Mouse (Mus musculus) cerebellum, adult 2 months (tissue): Measurements from ENCODE around the gene Sigmar1. TPM values are rescaled to one million over a fixed set of nuclear protein-coding genes. Genes with fewer than 3 reads are reported as not detected.
A peak's percentile ranks its signal among the peaks of the same experiment; 100 is the strongest.

ENCODE experiments used
- DNase-seq, 2 experiments: peaks; one replicate each; pipeline ENCODE4 v3.0.0; 2021
- H3K27ac ChIP-seq: fragments of 200-500 bp; 2 replicates; pipeline ENCODE4 v1.5.1; 2012; ENCODE audit warnings: low read length, control low read depth, inconsistent platforms; ENCODE audit not compliant: insufficient read depth
- H3K27me3 ChIP-seq: fragments of 200-500 bp; 2 replicates; pipeline ENCODE4 v1.6.1; 2012; ENCODE audit warnings: inconsistent platforms, mild to moderate bottlenecking, low read length, moderate library complexity; ENCODE audit not compliant: control insufficient read depth, insufficient read depth
- H3K4me1 ChIP-seq: fragments of 200-500 bp; 2 replicates; pipeline ENCODE4 v1.6.1; 2011; ENCODE audit warnings: low read length; ENCODE audit not compliant: control insufficient read depth, insufficient read depth
- H3K4me3 ChIP-seq: fragments of 200-500 bp; replicated peaks from 2 replicates; pipeline ENCODE3; 2011; ENCODE audit warnings: mild to moderate bottlenecking, low read depth, low read length, control low read depth; ENCODE audit not compliant: insufficient read depth
- CTCF ChIP-seq: fragments of 200-500 bp; IDR thresholded peaks from 2 replicates; pipeline ENCODE4 v1.5.1; 2011; ENCODE audit warnings: low read depth, mild to moderate bottlenecking, control low read depth, low read length, moderate library complexity, borderline replicate concordance; ENCODE audit not compliant: insufficient read depth
- POLR2A ChIP-seq: fragments of 200-500 bp; IDR thresholded peaks from 2 replicates; pipeline ENCODE4 v1.6.1; 2011; ENCODE audit warnings: low read length, control low read depth, borderline replicate concordance; ENCODE audit not compliant: insufficient read depth
- WGBS: fragments of 180-500 bp; shearing (Covaris S2); methylation state at CpG from one replicate; pipeline ENCODE4 v1.1.7; 2018; 5-methylcytosine and 5-hydroxymethylcytosine counted together
- polyA plus RNA-seq: library from polyadenylated mRNA; depleted of rRNA; stranded (reverse); fragments of >200 nt; gene quantifications from 2 replicates; pipeline ENCODE4 v1.2.3, GENCODE M21; 2012

The Sigmar1 gene
- polyA plus RNA-seq, 1 experiment: 71.1 TPM

GRCm38 (mm10) chr4:41744131-41744530, 11.8 kb downstream of the Sigmar1 start:
- Histone ChIP-seq H3K4me3 (no peak overlapping the region), H3K4me1 (peaks cover 5% of the 10 kb centered on the region; the same call in 1 of the 2 replicates), H3K27ac (no peak overlapping the region), H3K27me3 (no peaks in the 10 kb centered on the region)
- 73% methylated on average over 2 of the region's 2 CpGs for WGBS
- no peak for DNase-seq
- TF ChIP-seq POLR2A (no peak), CTCF (no peak)

DNA sequence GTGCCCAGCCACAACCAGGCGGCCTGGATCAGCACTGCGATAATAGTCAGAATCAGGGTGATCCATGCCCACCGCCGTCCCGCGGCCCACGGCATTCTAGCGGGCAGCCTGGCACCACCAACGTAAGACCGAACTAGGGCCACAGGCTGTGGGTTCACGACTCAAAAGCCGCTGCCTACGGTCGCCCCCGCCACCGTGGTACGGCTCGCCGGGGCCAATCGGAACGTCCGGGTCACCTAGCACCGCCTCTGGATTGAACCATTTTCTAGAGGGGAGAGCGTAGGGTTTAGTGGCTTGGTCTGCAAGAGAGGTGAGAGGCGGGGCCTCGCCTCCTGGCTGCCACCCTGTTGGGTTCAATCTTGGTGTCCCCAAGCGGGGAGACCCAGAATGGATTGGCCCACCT, 14.8 kb downstream of the Sigmar1 start:
- H3K27ac ChIP-seq: peak overlapping the region; percentile 60; the same call in 1 of the 2 replicates
- peak overlapping the region; percentile 79 for H3K4me3 ChIP-seq
- under 1% methylated on average over 27 of the region's 27 CpGs for WGBS
- H3K4me1 ChIP-seq: peaks cover 5% of the 10 kb centered on the region; the same call in 1 of the 2 replicates
- DNase-seq: peak; percentile 95 to 98
- no peak for TF ChIP-seq CTCF
- TF ChIP-seq POLR2A: peak; percentile 93
- no peaks in the 10 kb centered on the region for H3K27me3 ChIP-seq

- peak in 1 of 2 experiments; percentile 65 for DNase-seq
- TF ChIP-seq POLR2A: no peak
- no peak for TF ChIP-seq CTCF
- H3K4me3 ChIP-seq: peak overlapping the region; percentile 79
- H3K4me1 ChIP-seq: peaks cover 5% of the 10 kb centered on the region; the same call in 1 of the 2 replicates
- H3K27ac ChIP-seq: peak overlapping the region; percentile 60; the same call in 1 of the 2 replicates
- no peaks in the 10 kb centered on the region for H3K27me3 ChIP-seq
- WGBS: under 1% methylated on average over 48 of the region's 48 CpGs
Measured at GRCm38 (mm10) chr4:41740380-41741157, 15.4 kb downstream of the Sigmar1 start.

- no peak for TF ChIP-seq CTCF
- TF ChIP-seq POLR2A: no peak
- peaks cover 5% of the 10 kb centered on the region; the same call in 1 of the 2 replicates for H3K4me1 ChIP-seq
- H3K27ac ChIP-seq: no peak overlapping the region
- WGBS: 91% methylated on average over 13 of the region's 13 CpGs
- no peak overlapping the region for H3K4me3 ChIP-seq
- DNase-seq: no peak
- no peaks in the 10 kb centered on the region for H3K27me3 ChIP-seq
Measured at GRCm38 (mm10) chr4:41739260-41739659, 16.7 kb downstream of the Sigmar1 start.

DNA sequence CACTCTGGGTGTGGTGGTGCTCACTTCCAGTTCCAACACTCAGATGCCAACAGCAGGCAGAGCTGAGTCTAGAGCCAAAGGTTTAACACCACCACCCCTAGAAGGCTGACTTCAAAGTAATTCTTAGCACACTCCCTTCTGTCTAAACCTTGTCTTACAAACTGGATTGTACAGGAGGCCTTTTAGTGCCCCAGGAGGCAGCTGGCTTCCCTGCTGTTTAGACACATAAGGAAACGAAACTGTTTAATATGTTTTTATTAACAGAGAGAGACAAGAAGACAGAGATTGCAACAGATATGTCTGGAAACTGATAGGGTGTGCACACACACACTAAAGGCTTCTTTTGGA, 17.7 kb downstream of the Sigmar1 start:
- H3K4me3 ChIP-seq: no peak overlapping the region
- 55% methylated on average over 1 of the region's 1 CpGs for WGBS
- H3K4me1 ChIP-seq: peaks cover 5% of the 10 kb centered on the region; the same call in 1 of the 2 replicates
- no peak for TF ChIP-seq CTCF
- no peak for TF ChIP-seq POLR2A
- DNase-seq: no peak
- H3K27ac ChIP-seq: no peak overlapping the region
- no peaks in the 10 kb centered on the region for H3K27me3 ChIP-seq

DNA sequence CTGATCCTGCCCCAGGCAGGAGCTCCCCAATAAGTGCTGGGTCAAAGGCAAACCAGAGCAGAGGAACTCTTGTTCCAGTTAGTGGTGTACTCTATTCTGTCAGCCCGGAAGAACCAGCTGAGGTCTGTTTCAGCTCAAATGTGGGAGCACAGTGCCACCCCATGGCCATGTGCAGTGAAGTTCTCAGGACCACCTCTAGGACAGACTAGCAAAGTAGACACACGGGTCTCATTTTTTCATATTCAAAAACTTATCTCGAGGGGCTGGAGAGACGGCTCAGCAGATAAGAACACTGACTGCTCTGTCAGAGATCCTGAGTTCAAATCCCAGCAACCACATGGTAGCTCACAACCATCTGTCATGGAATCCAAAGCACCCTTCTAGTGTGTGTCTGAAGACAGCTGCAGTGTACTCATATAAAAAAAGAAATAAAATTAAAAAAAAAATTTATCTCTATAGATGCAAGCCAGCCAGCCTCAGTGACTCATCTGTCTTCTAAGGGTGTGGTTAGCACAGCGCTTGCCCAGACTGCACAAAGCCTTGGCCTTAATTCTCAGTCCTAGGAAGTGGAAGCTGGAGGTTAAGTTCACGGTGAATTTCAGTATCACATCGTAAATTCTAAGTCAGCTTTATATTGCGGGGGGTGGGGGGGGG, 18.2 kb downstream of the Sigmar1 start:
- TF ChIP-seq CTCF (peak; percentile 95), POLR2A (no peak)
- 41% methylated on average over 8 of the region's 8 CpGs for WGBS
- Histone ChIP-seq H3K27ac (no peak overlapping the region), H3K4me3 (no peak overlapping the region), H3K27me3 (no peaks in the 10 kb centered on the region), H3K4me1 (peaks cover 5% of the 10 kb centered on the region; the same call in 1 of the 2 replicates)
- peak; percentile 64 to 73 for DNase-seq

DNA sequence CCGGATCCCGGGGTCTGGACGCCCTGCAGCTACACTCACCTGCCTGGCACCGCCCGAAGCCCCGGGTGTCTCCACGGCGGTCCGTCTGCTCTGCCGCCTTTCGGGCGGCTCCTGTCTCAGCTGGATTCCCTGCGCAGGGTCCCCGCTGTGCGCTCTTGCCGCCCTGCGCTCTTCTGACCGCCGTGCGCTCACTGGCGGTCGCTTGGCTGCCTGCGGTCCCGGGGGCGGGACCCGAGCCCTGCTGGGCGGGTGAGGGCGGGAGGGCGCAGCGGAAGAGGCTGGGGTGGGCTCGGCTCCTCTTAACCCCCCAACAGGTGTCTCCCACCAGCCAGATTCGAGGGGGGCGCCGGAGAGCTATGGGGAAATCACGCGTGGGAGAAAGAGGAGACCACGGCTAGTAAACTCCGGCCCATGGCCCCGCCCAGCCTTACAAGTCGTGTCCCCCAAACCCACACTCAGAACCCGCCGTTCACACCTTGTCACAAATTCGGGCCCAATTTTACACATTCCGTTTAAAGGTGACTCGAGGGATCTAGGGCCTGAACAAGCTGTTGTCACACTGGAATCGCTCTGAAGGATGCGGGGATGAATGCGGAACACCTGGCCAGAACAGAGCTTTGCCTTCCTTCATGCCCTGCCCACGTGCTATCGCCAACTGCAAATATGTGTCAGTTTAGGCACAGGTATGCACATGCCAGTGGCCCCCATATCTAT, 24.7 kb downstream of the Sigmar1 start, which contains the start of gene Arid3c:
Gene Arid3c (minus strand): TSS at position 91 of the 714 bp plus-strand sequence.
- no peak within 1 kb of the TSS for H3K27ac ChIP-seq
- 0 out of 2 replicates have a peak, but pooled peaks cover 3% of the 10 kb centered on the region for H3K4me1 ChIP-seq
- H3K4me3 ChIP-seq: peak within 1 kb of the TSS; percentile 1
- WGBS: 2% methylated on average over 50 of the region's 50 CpGs
- DNase-seq: no peak
- TF ChIP-seq CTCF (no peak), POLR2A (no peak)
- peaks cover 4% of the 10 kb centered on the region; the same call in 1 of the 2 replicates for H3K27me3 ChIP-seq
